Mouse (Mus musculus) hindbrain, embryonic 13.5 days (tissue): ENCODE data around the gene Atg4d. TPM values are rescaled to one million over a fixed set of nuclear protein-coding genes. Genes with fewer than 3 reads are reported as not detected.
"Not testable (repeated sequence)": the region's sequence is repeated elsewhere in the genome, so short reads cannot be mapped to it uniquely, and the experiment has no call there.

ENCODE experiments used
- ATAC-seq: fragments of 200-750 bp; cut with Nextera tagmentation; 2 replicates; pipeline ENCODE4 v1.8.0; 2017; ENCODE audit warnings: moderate TSS enrichment; ENCODE audit not compliant: low FRiP score
- H3K27ac ChIP-seq: fragments of 300-500 bp; sonication (generic); 2 replicates; pipeline ENCODE4 v1.5.1; 2015; ENCODE audit warnings: inconsistent platforms, mild to moderate bottlenecking, moderate library complexity
- H3K27me3 ChIP-seq: fragments of 300-500 bp; sonication (generic); 2 replicates; pipeline ENCODE4 v1.6.1; 2015; ENCODE audit warnings: mild to moderate bottlenecking, inconsistent platforms
- H3K36me3 ChIP-seq: fragments of 300-500 bp; sonication (generic); 2 replicates; pipeline ENCODE4 v1.6.1; 2015; ENCODE audit warnings: mild to moderate bottlenecking, inconsistent platforms
- H3K4me1 ChIP-seq: fragments of 300-500 bp; sonication (generic); replicated peaks from 2 replicates; pipeline ENCODE4 v1.6.1; 2015; ENCODE audit warnings: inconsistent platforms
- H3K4me2 ChIP-seq: fragments of 300-500 bp; sonication (generic); 2 replicates; pipeline ENCODE4 v1.6.1; 2015; ENCODE audit warnings: inconsistent platforms, mild to moderate bottlenecking, moderate library complexity
- H3K4me3 ChIP-seq: fragments of 300-500 bp; sonication (generic); 2 replicates; pipeline ENCODE4 v1.5.1; 2015; ENCODE audit warnings: mild to moderate bottlenecking, inconsistent platforms
- H3K9ac ChIP-seq: fragments of 300-500 bp; sonication (generic); 2 replicates; pipeline ENCODE4 v1.6.1; 2015; ENCODE audit warnings: mild to moderate bottlenecking, inconsistent platforms
- H3K9me3 ChIP-seq: fragments of 300-500 bp; sonication (generic); 2 replicates; pipeline ENCODE4 v1.6.1; 2016; ENCODE audit warnings: inconsistent platforms
- WGBS: fragments of 180-500 bp; shearing (Covaris S2); methylation state at CpG from one replicate; pipeline ENCODE4 v1.1.7; 2015; 5-methylcytosine and 5-hydroxymethylcytosine counted together
- polyA plus RNA-seq: library from polyadenylated mRNA; unstranded; fragments of >200 nt; fragmentation: Nextera tagmentation; extraction: Ambion mirVana; gene quantifications from 2 replicates; pipeline ENCODE4 v1.2.1, GENCODE M21; 2015

Gene Atg4d
- polyA plus RNA-seq, 1 experiment from 2014 or later: 51.8 TPM

- Histone ChIP-seq H3K9me3 (no peaks in the 10 kb centered on the region), H3K4me3 (peak within 1 kb of the TSS; percentile 78), H3K27me3 (no peaks in the 10 kb centered on the region), H3K27ac (peak within 1 kb of the TSS; percentile 70), H3K4me1 (peaks cover 21% of the 10 kb centered on the region), H3K9ac (peak within 1 kb of the TSS; percentile 86), H3K4me2 (peak within 1 kb of the TSS; percentile 96), H3K36me3 (0 out of 2 replicates have a peak, but pooled peaks cover 2% of the 10 kb centered on the region)
- ATAC-seq: peak; percentile 92
- WGBS: under 1% methylated on average over 52 of the region's 52 CpGs
These were observed 55.8 kb downstream of the Atg4d start, which contains the start of gene Slc44a2 for GRCm38 (mm10) chr9:21320619-21321512. Slc44a2 (plus strand) TSS chr9:21320698.

- peak; percentile 22; the same call in 1 of the 2 replicates for ATAC-seq
- WGBS: 20% methylated on average over 6 of the region's 6 CpGs
These were observed 56.4 kb downstream of the Atg4d start for GRCm38 (mm10) chr9:21321513-21321835.

DNA sequence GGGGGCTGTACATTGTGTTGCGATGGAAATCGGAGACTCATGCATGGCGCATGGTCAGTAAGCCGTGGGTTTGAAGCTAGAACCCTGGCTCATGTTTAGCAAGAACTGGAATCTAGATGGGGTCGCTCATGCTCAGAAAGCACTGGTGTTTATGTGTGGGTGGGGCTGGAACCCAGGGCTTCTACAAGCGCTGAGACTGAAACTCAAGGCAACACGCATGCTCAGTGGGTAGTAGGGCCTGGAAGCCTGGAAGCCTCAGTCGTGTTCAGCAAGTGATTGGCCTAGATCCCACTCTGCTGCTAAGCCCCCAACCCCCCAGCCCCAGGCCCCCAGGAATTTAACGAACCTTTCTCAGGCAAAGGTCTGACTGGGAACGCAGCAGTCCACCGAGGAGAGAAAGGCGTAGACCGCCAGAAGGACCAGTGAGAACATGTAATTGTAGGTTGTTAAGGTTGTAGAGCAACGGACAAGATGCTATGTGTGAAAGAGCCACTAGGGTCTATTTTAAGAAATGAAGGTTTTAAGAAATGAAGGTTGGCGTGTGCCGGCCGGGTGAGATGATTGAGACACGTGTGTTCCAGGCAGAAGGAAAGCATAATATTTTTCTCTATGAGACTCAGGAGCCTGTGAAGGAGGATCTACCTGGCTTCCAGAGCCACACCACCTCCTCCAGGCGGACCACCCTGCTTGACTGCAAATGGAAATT lies 57.3 kb downstream of the Atg4d start:
- H3K9me3 ChIP-seq: no peaks in the 10 kb centered on the region
- 0 out of 2 replicates have a peak, but pooled peaks cover 5% of the 10 kb centered on the region for H3K36me3 ChIP-seq
- no peaks in the 10 kb centered on the region for H3K27me3 ChIP-seq
- 85% methylated on average over 19 of the region's 19 CpGs for WGBS
- H3K4me2 ChIP-seq: peak overlapping the region; percentile 96
- no peak overlapping the region for H3K9ac ChIP-seq
- H3K4me1 ChIP-seq: peaks cover 21% of the 10 kb centered on the region
- H3K27ac ChIP-seq: no peak overlapping the region
- ATAC-seq: no peak
- H3K4me3 ChIP-seq: peak overlapping the region; percentile 78

More at GRCm38 (mm10) chr9:21321513-21321835, 56.4 kb downstream of the Atg4d start:
- peak overlapping the region; percentile 70; the same call in 1 of the 2 replicates for H3K27ac ChIP-seq
- 0 out of 2 replicates have a peak, but pooled peaks cover 3% of the 10 kb centered on the region for H3K36me3 ChIP-seq
- no peaks in the 10 kb centered on the region for H3K9me3 ChIP-seq
- H3K27me3 ChIP-seq: no peaks in the 10 kb centered on the region
- H3K9ac ChIP-seq: peak overlapping the region; percentile 86
- peaks cover 21% of the 10 kb centered on the region for H3K4me1 ChIP-seq
- H3K4me2 ChIP-seq: peak overlapping the region; percentile 96
- peak overlapping the region; percentile 78 for H3K4me3 ChIP-seq

GRCm38 (mm10) chr9:21322917-21323297 lies 57.8 kb downstream of the Atg4d start:
- 85% methylated on average over 8 of the region's 8 CpGs for WGBS
- Histone ChIP-seq H3K4me2 (0 out of 2 replicates have a peak overlapping the region, but pooled peaks have one; percentile 96), H3K4me1 (peaks cover 21% of the 10 kb centered on the region)
- not testable (repeated sequence) for H3K27me3 ChIP-seq, H3K27ac ChIP-seq, H3K4me3 ChIP-seq, H3K9ac ChIP-seq, H3K36me3 ChIP-seq, ATAC-seq, H3K9me3 ChIP-seq

DNA sequence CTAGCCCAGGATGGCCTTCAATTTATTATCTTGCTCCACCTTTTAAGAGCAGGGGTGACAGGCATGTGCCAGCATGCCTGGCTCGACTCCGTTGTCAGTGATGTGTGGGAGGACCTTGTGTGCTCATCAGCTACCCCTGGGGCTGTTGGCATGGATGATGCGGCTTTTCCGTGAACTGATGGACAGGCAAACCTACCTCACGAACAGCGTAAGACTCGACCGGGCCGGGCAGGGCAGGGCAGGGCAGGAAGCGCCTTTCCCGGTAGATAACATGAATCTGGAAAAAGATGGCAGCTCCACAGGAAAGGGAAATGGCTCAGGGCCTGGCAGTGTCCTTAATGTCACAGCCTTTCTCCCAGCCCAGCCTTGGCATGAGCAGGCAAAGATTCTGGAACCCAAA lies 59.2 kb downstream of the Atg4d start:
- Histone ChIP-seq H3K27me3 (no peaks in the 10 kb centered on the region), H3K4me1 (peaks cover 21% of the 10 kb centered on the region), H3K9ac (no peak overlapping the region), H3K4me2 (no peak overlapping the region), H3K4me3 (no peak overlapping the region), H3K9me3 (no peaks in the 10 kb centered on the region), H3K27ac (no peak overlapping the region), H3K36me3 (0 out of 2 replicates have a peak, but pooled peaks cover 5% of the 10 kb centered on the region)
- no peak for ATAC-seq
- 84% methylated on average over 11 of the region's 11 CpGs for WGBS

Other genes with a start within 250 kb of the Atg4d start
- gene Icam1, start 249.3 kb upstream of the Atg4d start, polyA plus RNA-seq: 3.4 and 4.4 TPM in 2 replicates
- gene Icam4, start 235.9 kb upstream of the Atg4d start, polyA plus RNA-seq: 0.21 TPM in 1 of 2 replicates, not detected in the other
- 0.58 and 0.80 TPM in 2 replicates for gene Icam5, start 233.2 kb upstream of the Atg4d start, polyA plus RNA-seq
- 0.92 and 1.9 TPM in 2 replicates for gene Zglp1, start 198.2 kb upstream of the Atg4d start, polyA plus RNA-seq
- gene Gm49373, start 192.2 kb upstream of the Atg4d start, polyA plus RNA-seq: 1.9 and 2.4 TPM in 2 replicates
- gene Fdx1l, start 191.7 kb upstream of the Atg4d start, polyA plus RNA-seq: 57.3 and 63.1 TPM in 2 replicates
- 0.92 and 2.8 TPM in 2 replicates for gene Gm38431, start 173.3 kb upstream of the Atg4d start, polyA plus RNA-seq
- 28.3 and 32.5 TPM in 2 replicates for gene Raver1, start 173.3 kb upstream of the Atg4d start, polyA plus RNA-seq
- 12.4 and 12.8 TPM in 2 replicates for gene Tyk2, start 134.1 kb upstream of the Atg4d start, polyA plus RNA-seq
- gene Cdc37, start 115.3 kb upstream of the Atg4d start, polyA plus RNA-seq: 221 and 223 TPM in 2 replicates
- gene Pde4a, start 99.6 kb upstream of the Atg4d start, polyA plus RNA-seq: 17.6 and 18.8 TPM in 2 replicates
- gene Keap1, start 25.9 kb upstream of the Atg4d start, polyA plus RNA-seq: 61.8 and 64.7 TPM in 2 replicates
- gene S1pr5, start 16.9 kb upstream of the Atg4d start, polyA plus RNA-seq: 2.8 and 3.4 TPM in 2 replicates
- gene Kri1, start 22.7 kb downstream of the Atg4d start, polyA plus RNA-seq: 16.3 and 17.1 TPM in 2 replicates
- 89.2 and 90.3 TPM in 2 replicates for gene Cdkn2d, start 26.1 kb downstream of the Atg4d start, polyA plus RNA-seq
- gene Ap1m2, start 47.0 kb downstream of the Atg4d start, polyA plus RNA-seq: 0.62 and 0.71 TPM in 2 replicates
- gene Slc44a2, start 55.4 kb downstream of the Atg4d start, polyA plus RNA-seq: 68.1 and 73.8 TPM in 2 replicates
- gene Ilf3, start 102.6 kb downstream of the Atg4d start, polyA plus RNA-seq: 253 and 276 TPM in 2 replicates
- 50.6 and 54.0 TPM in 2 replicates for gene Qtrt1, start 146.5 kb downstream of the Atg4d start, polyA plus RNA-seq
- 64.9 and 72.1 TPM in 2 replicates for gene Dnm2, start 159.6 kb downstream of the Atg4d start, polyA plus RNA-seq
- 57.0 and 61.8 TPM in 2 replicates for gene Tmed1, start 245.0 kb downstream of the Atg4d start, polyA plus RNA-seq